Comparison of ENCODE assay signal across 12 mouse cellular contexts in genomic region chr2:167633537-167633872, GRCm38 (mm10). TPM values are rescaled to one million over a fixed set of nuclear protein-coding genes. Genes with fewer than 3 reads are reported as not detected.
A peak's percentile ranks its signal among the peaks of the same experiment; 100 is the strongest.
DNase-seq lines count a peak whose midpoint lies in the region; ATAC-seq and TF ChIP-seq lines count a peak whose summit lies in the region.
"Had no signal": no experiment of that assay in that cellular context is flagged by ENCODE, and none has a peak within 500 bp of the region (broad histone marks: within the 10 kb centered on the region; RNA-seq: fewer than 3 reads in every experiment).

No protein-coding gene starts in this region.

- H3K79me2 ChIP-seq in heart, adult 2 months (replicated peaks; ENCODE audit: control insufficient read depth, insufficient read depth, low read length): peaks cover 4% of the 10 kb centered on the region

- no peak for DNase-seq in heart, adult 2 months
- DNase-seq in spleen, adult 12 weeks (ENCODE audit: low spot score): no peak
- DNase-seq: kidney, postnatal 14 days; left cerebral cortex, postnatal 4 days had no signal

- no peaks in the 10 kb centered on the region for H3K9me3 ChIP-seq in heart, embryonic 15.5 days (replicated peaks)
- H3K9me3 ChIP-seq in midbrain, embryonic 12.5 days: no peaks in the 10 kb centered on the region
- H3K9me3 ChIP-seq in midbrain, embryonic 13.5 days: no peaks in the 10 kb centered on the region
- no peaks in the 10 kb centered on the region for H3K9me3 ChIP-seq in limb, embryonic 13.5 days
- H3K9me3 ChIP-seq in stomach, embryonic 15.5 days: no peaks in the 10 kb centered on the region

- H3K4me3 ChIP-seq in heart, embryonic 15.5 days: no peak overlapping the region
- no peak overlapping the region for H3K4me3 ChIP-seq in heart, adult 2 months
- H3K4me3 ChIP-seq in midbrain, embryonic 12.5 days: no peak overlapping the region
- no peak overlapping the region for H3K4me3 ChIP-seq in midbrain, embryonic 13.5 days (replicated peaks)
- H3K4me3 ChIP-seq in limb, embryonic 13.5 days: no peak overlapping the region; the same call in 1 of the 2 replicates
- no peak overlapping the region for H3K4me3 ChIP-seq in stomach, embryonic 15.5 days (replicated peaks)

- TF ChIP-seq CTCF in heart, adult 2 months (IDR thresholded peaks at IDR 0.05): no peak

- no peak for TF ChIP-seq EP300 in heart, adult 2 months (IDR thresholded peaks at IDR 0.05; ENCODE audit: insufficient read depth, low read depth, low read length)

- H3K36me3 ChIP-seq in heart, embryonic 15.5 days: no peaks in the 10 kb centered on the region
- no peaks in the 10 kb centered on the region for H3K36me3 ChIP-seq in heart, adult 2 months (ENCODE audit: control insufficient read depth, insufficient read depth, low read length)
- 0 out of 2 replicates have a peak, but pooled peaks cover 9% of the 10 kb centered on the region for H3K36me3 ChIP-seq in midbrain, embryonic 12.5 days
- H3K36me3 ChIP-seq in midbrain, embryonic 13.5 days: peaks cover 5% of the 10 kb centered on the region
- H3K36me3 ChIP-seq in limb, embryonic 13.5 days: peaks cover 9% of the 10 kb centered on the region
- H3K36me3 ChIP-seq in stomach, embryonic 15.5 days: no peaks in the 10 kb centered on the region

- intact Hi-C loops in heart, adult 2 months (cut with DNase I): no loop called here

- peaks cover 49% of the 10 kb centered on the region for H3K4me1 ChIP-seq in heart, embryonic 15.5 days (replicated peaks)
- peaks cover 30% of the 10 kb centered on the region for H3K4me1 ChIP-seq in heart, adult 2 months (ENCODE audit: control insufficient read depth, insufficient read depth, low read length)
- H3K4me1 ChIP-seq in midbrain, embryonic 12.5 days: peaks cover 31% of the 10 kb centered on the region
- peaks cover 47% of the 10 kb centered on the region for H3K4me1 ChIP-seq in midbrain, embryonic 13.5 days (replicated peaks)
- peaks cover 46% of the 10 kb centered on the region for H3K4me1 ChIP-seq in limb, embryonic 13.5 days
- peaks cover 39% of the 10 kb centered on the region for H3K4me1 ChIP-seq in stomach, embryonic 15.5 days

- no peak overlapping the region for H3K9ac ChIP-seq in heart, embryonic 15.5 days
- H3K9ac ChIP-seq in heart, adult 2 months (ENCODE audit: low read depth, low read length): no peak overlapping the region
- no peak overlapping the region for H3K9ac ChIP-seq in midbrain, embryonic 12.5 days (replicated peaks)
- H3K9ac ChIP-seq in midbrain, embryonic 13.5 days (replicated peaks): no peak overlapping the region
- no peak overlapping the region; the same call in 1 of the 2 replicates for H3K9ac ChIP-seq in limb, embryonic 13.5 days
- no peak overlapping the region for H3K9ac ChIP-seq in stomach, embryonic 15.5 days

- H3K27me3 ChIP-seq in heart, embryonic 15.5 days: no peaks in the 10 kb centered on the region
- no peaks in the 10 kb centered on the region for H3K27me3 ChIP-seq in heart, adult 2 months (ENCODE audit: control insufficient read depth, insufficient read depth, low read length)
- no peaks in the 10 kb centered on the region for H3K27me3 ChIP-seq in midbrain, embryonic 12.5 days
- no peaks in the 10 kb centered on the region for H3K27me3 ChIP-seq in midbrain, embryonic 13.5 days
- H3K27me3 ChIP-seq in limb, embryonic 13.5 days: no peaks in the 10 kb centered on the region
- H3K27me3 ChIP-seq in stomach, embryonic 15.5 days (replicated peaks): no peaks in the 10 kb centered on the region
- H3K27me3 ChIP-seq: Patski had no signal

- H3K27ac ChIP-seq in heart, embryonic 15.5 days: peak overlapping the region; percentile 93
- H3K27ac ChIP-seq in heart, adult 2 months: no peak overlapping the region
- no peak overlapping the region for H3K27ac ChIP-seq in midbrain, embryonic 12.5 days (replicated peaks)
- no peak overlapping the region for H3K27ac ChIP-seq in midbrain, embryonic 13.5 days
- peak overlapping the region; percentile 61; the same call in 1 of the 2 replicates for H3K27ac ChIP-seq in limb, embryonic 13.5 days
- peak overlapping the region; percentile 81; the same call in 1 of the 2 replicates for H3K27ac ChIP-seq in stomach, embryonic 15.5 days

- ATAC-seq in heart, embryonic 15.5 days (replicated peaks; ENCODE audit: insufficient number of reproducible peaks, insufficient read depth, low FRiP score, low read depth): no peak
- ATAC-seq in midbrain, embryonic 12.5 days (ENCODE audit: low FRiP score, low read depth): no peak
- no peak for ATAC-seq in midbrain, embryonic 13.5 days
- no peak for ATAC-seq in limb, embryonic 13.5 days (ENCODE audit: low FRiP score, low read depth)
- no peak for ATAC-seq in stomach, embryonic 15.5 days (ENCODE audit: insufficient read depth, low FRiP score, low read depth)
- no peak for ATAC-seq in CD4-positive, CD25-positive, alpha-beta regulatory T cell, adult 4 months
- ATAC-seq: Patski had no signal

- no peak for TF ChIP-seq POLR2A in heart, adult 2 months (IDR thresholded peaks at IDR 0.05; ENCODE audit: insufficient read depth, low read depth, low read length)

- 55% methylated on average over 6 of the region's 6 CpGs for WGBS in heart, embryonic 15.5 days
- 76% methylated on average over 6 of the region's 6 CpGs for WGBS in heart, adult 2 months
- 90% methylated on average over 6 of the region's 6 CpGs for WGBS in midbrain, embryonic 12.5 days
- 92% methylated on average over 6 of the region's 6 CpGs for WGBS in midbrain, embryonic 13.5 days
- 92% methylated on average over 6 of the region's 6 CpGs for WGBS in limb, embryonic 13.5 days
- 86% methylated on average over 6 of the region's 6 CpGs for WGBS in stomach, embryonic 15.5 days

- H3K4me2 ChIP-seq in heart, embryonic 15.5 days: peak overlapping the region; percentile 70; the same call in 1 of the 2 replicates
- peak overlapping the region; percentile 46; the same call in 1 of the 2 replicates for H3K4me2 ChIP-seq in midbrain, embryonic 12.5 days (replicated peaks)
- no peak overlapping the region for H3K4me2 ChIP-seq in midbrain, embryonic 13.5 days (replicated peaks)
- H3K4me2 ChIP-seq in limb, embryonic 13.5 days (replicated peaks): peak overlapping the region; percentile 64; the same call in 1 of the 2 replicates
- H3K4me2 ChIP-seq in stomach, embryonic 15.5 days: no peak overlapping the region

RNA-seq across cellular contexts. Expression of gene Ube2v1, which starts 1.6 kb away (rescaled TPM):
- polyA plus RNA-seq in heart, embryonic 15.5 days (2015; fragmentation: Nextera tagmentation; extraction: Ambion mirVana): 179 and 216 TPM in 2 replicates
- 100 to 1,000 TPM; 118 to 121 TPM for total RNA-seq in heart, adult 2 months (2021)
- polyA plus RNA-seq in heart, adult 2 months (2012; rRNA removed): 98.1 and 101 TPM in 2 replicates
- polyA plus RNA-seq in midbrain, embryonic 12.5 days (2016; fragmentation: Nextera tagmentation; extraction: Ambion mirVana): 297 and 322 TPM in 2 replicates
- 298 and 301 TPM in 2 replicates for polyA plus RNA-seq in midbrain, embryonic 13.5 days (2015; fragmentation: Nextera tagmentation; extraction: Ambion mirVana)
- 268 and 284 TPM in 2 replicates for polyA plus RNA-seq in limb, embryonic 13.5 days (2015; fragmentation: Nextera tagmentation; extraction: Ambion mirVana)
- 250 and 281 TPM in 2 replicates for polyA plus RNA-seq in stomach, embryonic 15.5 days (2015; fragmentation: Nextera tagmentation; extraction: Ambion mirVana)
- 100 to 1,000 TPM; 373 to 544 TPM for polyA plus RNA-seq in CD4-positive, CD25-positive, alpha-beta regulatory T cell, adult 4 months (2017; shearing (Covaris generic))

RNA-seq across cellular contexts. Expression of gene Gm20431, which starts 27.8 kb away (rescaled TPM):
- 7.3 TPM in 1 of 2 replicates, not detected in the other for polyA plus RNA-seq in heart, embryonic 15.5 days (2015; fragmentation: Nextera tagmentation; extraction: Ambion mirVana)
- total RNA-seq in heart, adult 2 months (2021): 10 to 100 TPM; 15.6 to 21.0 TPM
- polyA plus RNA-seq in heart, adult 2 months (2012; rRNA removed): 9.7 and 16.5 TPM in 2 replicates
- 9.1 and 9.7 TPM in 2 replicates for polyA plus RNA-seq in midbrain, embryonic 12.5 days (2016; fragmentation: Nextera tagmentation; extraction: Ambion mirVana)
- polyA plus RNA-seq in midbrain, embryonic 13.5 days (2015; fragmentation: Nextera tagmentation; extraction: Ambion mirVana): 9.8 and 11.2 TPM in 2 replicates
- polyA plus RNA-seq in limb, embryonic 13.5 days (2015; fragmentation: Nextera tagmentation; extraction: Ambion mirVana): 6.2 and 11.2 TPM in 2 replicates
- 3.5 and 9.6 TPM in 2 replicates for polyA plus RNA-seq in stomach, embryonic 15.5 days (2015; fragmentation: Nextera tagmentation; extraction: Ambion mirVana)
- not detected for polyA plus RNA-seq in CD4-positive, CD25-positive, alpha-beta regulatory T cell, adult 4 months (2017; shearing (Covaris generic))
- total RNA-seq: common myeloid progenitor, adult 5-6 weeks had no signal

RNA-seq across cellular contexts. Expression of gene Cebpb, which starts 55.2 kb away (rescaled TPM):
- polyA plus RNA-seq in heart, embryonic 15.5 days (2015; fragmentation: Nextera tagmentation; extraction: Ambion mirVana): 10.2 and 14.3 TPM in 2 replicates
- total RNA-seq in heart, adult 2 months (2021): 100 to 1,000 TPM in 1 of 2 experiments, 10 to 100 TPM in 1; 88.1 to 133 TPM
- polyA plus RNA-seq in heart, adult 2 months (2012; rRNA removed): 30.3 and 77.8 TPM in 2 replicates
- 2.7 and 3.1 TPM in 2 replicates for polyA plus RNA-seq in midbrain, embryonic 12.5 days (2016; fragmentation: Nextera tagmentation; extraction: Ambion mirVana)
- 0.20 TPM in 1 of 2 replicates, not detected in the other for polyA plus RNA-seq in midbrain, embryonic 13.5 days (2015; fragmentation: Nextera tagmentation; extraction: Ambion mirVana)
- 2.3 and 3.4 TPM in 2 replicates for polyA plus RNA-seq in limb, embryonic 13.5 days (2015; fragmentation: Nextera tagmentation; extraction: Ambion mirVana)
- polyA plus RNA-seq in stomach, embryonic 15.5 days (2015; fragmentation: Nextera tagmentation; extraction: Ambion mirVana): 18.4 and 25.4 TPM in 2 replicates
- 1 to 10 TPM in 1 of 2 experiments, under 1 TPM in 1; 0.70 to 2.7 TPM for polyA plus RNA-seq in CD4-positive, CD25-positive, alpha-beta regulatory T cell, adult 4 months (2017; shearing (Covaris generic))

RNA-seq across cellular contexts. Expression of gene Tmem189, which starts 56.1 kb away (rescaled TPM):
- 35.3 and 45.7 TPM in 2 replicates for polyA plus RNA-seq in heart, embryonic 15.5 days (2015; fragmentation: Nextera tagmentation; extraction: Ambion mirVana)
- total RNA-seq in heart, adult 2 months (2021): 10 to 100 TPM; 23.0 to 26.4 TPM
- polyA plus RNA-seq in heart, adult 2 months (2012; rRNA removed): 53.2 and 58.4 TPM in 2 replicates
- 33.6 and 36.5 TPM in 2 replicates for polyA plus RNA-seq in midbrain, embryonic 12.5 days (2016; fragmentation: Nextera tagmentation; extraction: Ambion mirVana)
- 27.1 and 28.0 TPM in 2 replicates for polyA plus RNA-seq in midbrain, embryonic 13.5 days (2015; fragmentation: Nextera tagmentation; extraction: Ambion mirVana)
- 35.7 and 40.1 TPM in 2 replicates for polyA plus RNA-seq in limb, embryonic 13.5 days (2015; fragmentation: Nextera tagmentation; extraction: Ambion mirVana)
- polyA plus RNA-seq in stomach, embryonic 15.5 days (2015; fragmentation: Nextera tagmentation; extraction: Ambion mirVana): 40.8 and 43.8 TPM in 2 replicates
- 10 to 100 TPM; 12.2 to 16.0 TPM for polyA plus RNA-seq in CD4-positive, CD25-positive, alpha-beta regulatory T cell, adult 4 months (2017; shearing (Covaris generic))

Comparison
In these comparisons a context has a peak if more than half of its experiments do, and no peak if none do; other contexts are left out.
1. H3K27ac ChIP-seq: peak in heart, embryonic 15.5 days (single experiment), limb, embryonic 13.5 days (single experiment) and stomach, embryonic 15.5 days (single experiment); none in heart, adult 2 months (single experiment), midbrain, embryonic 12.5 days (single experiment) and midbrain, embryonic 13.5 days (single experiment).
2. H3K4me2 ChIP-seq: peak in heart, embryonic 15.5 days (single experiment), midbrain, embryonic 12.5 days (single experiment) and limb, embryonic 13.5 days (single experiment); none in midbrain, embryonic 13.5 days (single experiment) and stomach, embryonic 15.5 days (single experiment).